Mouse (Mus musculus) liver, adult 2 months (tissue): ENCODE data around the gene Cpne6.

Experiments
- CTCF ChIP-seq: fragments of 200-500 bp; IDR thresholded peaks from 2 replicates; pipeline ENCODE4 v1.5.1; 2011; ENCODE audit warnings: low read depth, low read length, control low read depth
- POLR2A ChIP-seq: fragments of 200-500 bp; IDR thresholded peaks from 2 replicates; pipeline ENCODE4 v1.6.1; 2011; ENCODE audit warnings: low read length, control low read depth; ENCODE audit not compliant: insufficient read depth; ENCODE audit errors: extremely low read depth

- TF ChIP-seq CTCF (no peak), POLR2A (no peak)
Observed at GRCm38 (mm10) chr14:55510125-55510731, at the start of gene Cpne6.
